Mouse (Mus musculus) brain, embryonic 18.5 days (tissue): ENCODE results near the gene Rtn4rl1.

ENCODE experiments used
- DNase-seq: peaks from one replicate; pipeline ENCODE4 v3.0.0-alpha.2; 2012; ENCODE audit warnings: low read depth, low spot score

Rtn4rl1 gene

GRCm38 (mm10) chr11:75184986-75185385 lies 8.6 kb upstream of the Rtn4rl1 start:
- no peak for DNase-seq

DNA sequence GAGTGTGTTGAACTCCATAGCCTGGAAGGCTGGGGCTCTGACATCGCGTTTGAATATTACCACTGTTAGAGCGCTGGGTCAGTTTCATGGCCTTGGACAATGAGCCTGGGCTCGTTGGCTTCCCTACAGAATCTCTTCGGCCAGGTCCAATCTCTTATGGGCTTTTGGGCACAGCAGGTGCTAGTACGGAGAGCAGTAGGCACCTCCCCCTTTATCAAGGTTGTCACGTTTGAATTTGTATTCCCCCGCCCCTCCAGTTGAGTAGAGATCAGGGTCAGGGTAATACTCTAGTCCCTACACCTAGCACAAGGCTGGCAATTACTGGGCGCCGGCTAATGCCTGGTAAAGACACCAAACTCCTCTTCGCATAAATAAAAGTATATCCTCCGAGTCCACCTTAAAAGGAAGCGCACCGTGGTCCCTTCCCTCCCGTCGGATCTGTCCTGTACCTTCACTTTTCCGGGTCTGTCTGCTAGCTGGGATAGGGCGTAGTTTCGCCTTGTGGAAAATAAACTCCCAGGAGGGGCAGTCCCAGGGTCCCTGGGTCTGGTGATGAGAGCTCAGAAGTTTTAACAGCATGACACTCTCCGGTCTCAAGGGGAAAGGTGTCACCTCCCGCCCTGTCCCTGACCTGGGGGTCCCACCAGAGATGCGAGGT lies 3.7 kb upstream of the Rtn4rl1 start:
- no peak for DNase-seq

DNA sequence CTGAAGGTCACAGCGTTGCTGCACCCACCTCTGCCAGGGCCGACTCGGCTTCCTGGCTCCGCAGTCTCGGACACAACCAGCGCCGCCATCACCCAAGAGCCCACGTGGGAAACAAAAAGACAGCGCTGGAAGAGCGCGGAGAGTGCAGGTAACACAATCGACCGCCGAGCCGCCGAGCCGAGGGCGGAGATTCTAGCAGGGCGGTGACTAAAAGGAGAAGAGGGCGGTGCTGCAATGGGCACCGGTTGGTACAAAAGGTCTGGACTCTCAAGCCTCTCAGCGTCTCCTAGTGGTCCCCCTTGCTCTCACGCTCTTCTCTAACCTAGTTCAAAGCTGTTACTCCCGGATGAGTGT lies 3.2 kb upstream of the Rtn4rl1 start:
- DNase-seq: no peak

DNA sequence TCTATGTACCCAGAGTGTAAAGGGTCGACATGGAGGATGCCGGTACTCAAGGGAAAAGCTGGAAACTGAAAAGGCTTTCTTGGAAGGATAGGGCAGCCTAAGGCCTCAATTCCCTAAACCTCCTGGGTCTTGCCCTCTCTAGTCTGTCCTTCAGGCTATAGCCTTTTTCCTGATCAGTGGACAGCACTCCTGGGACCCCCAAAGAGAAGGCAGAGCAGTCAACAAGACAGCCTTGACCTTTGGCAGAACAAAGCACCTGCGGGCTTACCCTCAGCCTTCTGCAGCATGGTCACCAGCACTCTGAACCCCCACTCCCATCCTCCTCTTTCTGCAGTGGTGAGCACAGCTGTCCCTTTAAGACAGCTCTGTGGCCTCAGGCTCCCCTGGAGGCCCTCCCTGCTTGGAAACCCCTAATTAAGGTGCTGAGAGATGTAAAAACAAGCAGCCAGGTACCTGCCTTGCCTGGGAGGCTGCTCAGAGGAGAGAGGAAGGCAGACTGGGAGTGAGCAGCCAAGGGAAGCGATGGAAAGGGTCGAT lies 2.6 kb upstream of the Rtn4rl1 start, which contains the start of gene Dph1:
Gene Dph1, minus strand, starts transcription at position 337 of the 537 bp plus-strand sequence.
- no peak for DNase-seq

DNA sequence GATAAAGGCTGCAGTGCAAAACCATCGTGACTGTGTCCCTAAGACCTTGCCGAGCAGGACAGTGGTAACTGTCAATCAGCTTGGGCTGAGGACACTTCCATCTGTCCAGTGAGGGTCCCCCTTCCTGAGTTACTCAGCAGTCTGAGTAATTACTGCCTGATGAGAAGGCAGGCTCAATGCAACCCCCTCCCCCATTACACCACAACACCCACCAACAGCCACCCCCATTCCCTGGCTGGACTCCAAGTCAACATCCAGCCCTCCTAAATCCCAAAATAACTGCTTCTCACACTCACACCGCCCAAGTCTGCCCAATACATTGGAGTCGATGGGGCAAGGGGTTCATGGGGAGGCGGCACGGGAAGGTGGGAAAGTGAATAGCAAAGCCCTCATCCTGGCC lies 1.7 kb upstream of the Rtn4rl1 start:
- DNase-seq: no peak

- no peak for DNase-seq
Observed at GRCm38 (mm10) chr11:75192336-75193214, 1.0 kb upstream of the Rtn4rl1 start.

DNA sequence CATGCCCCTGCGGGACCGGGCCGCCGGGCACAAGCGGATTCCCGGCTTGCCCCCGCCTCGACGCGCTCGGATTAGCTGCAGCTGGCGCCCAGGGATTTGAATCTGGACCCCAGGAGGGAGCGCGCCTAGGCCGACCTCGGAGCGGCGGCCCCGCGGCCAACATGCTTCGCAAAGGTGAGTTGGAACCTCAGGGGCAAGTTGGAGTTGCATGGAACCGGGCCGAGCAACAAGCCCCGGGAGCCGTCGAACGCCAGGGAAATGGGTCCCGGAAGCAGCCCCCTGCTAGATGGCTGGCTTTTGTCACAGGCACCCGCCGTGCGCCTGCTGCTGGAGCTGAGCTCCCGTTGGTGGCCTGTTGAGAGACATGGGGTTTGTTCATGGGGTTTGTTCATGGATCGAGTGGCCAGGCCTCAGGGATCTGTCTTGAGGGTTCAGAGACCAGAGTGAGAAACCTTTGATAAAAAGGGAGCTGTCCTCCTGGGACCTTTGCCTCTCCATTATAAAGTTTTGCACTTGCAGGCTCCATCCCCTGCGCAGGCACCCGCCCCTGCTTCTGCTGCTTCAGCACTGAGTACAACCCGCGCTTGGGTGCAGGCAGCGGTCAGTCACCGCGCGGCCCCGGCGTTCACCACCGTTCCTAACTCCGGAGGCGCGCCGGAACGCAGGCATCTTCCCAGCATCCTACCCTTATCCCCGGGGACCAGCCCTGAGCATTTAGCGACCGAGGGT lies 702 bp downstream of the Rtn4rl1 start:
- DNase-seq: no peak

- DNase-seq: no peak
Observed at GRCm38 (mm10) chr11:75194850-75195461, 1.4 kb downstream of the Rtn4rl1 start.

- DNase-seq: no peak
Observed at GRCm38 (mm10) chr11:75196131-75196530, 2.5 kb downstream of the Rtn4rl1 start.

- DNase-seq: no peak
Observed at GRCm38 (mm10) chr11:75197956-75198355, 4.4 kb downstream of the Rtn4rl1 start.

DNA sequence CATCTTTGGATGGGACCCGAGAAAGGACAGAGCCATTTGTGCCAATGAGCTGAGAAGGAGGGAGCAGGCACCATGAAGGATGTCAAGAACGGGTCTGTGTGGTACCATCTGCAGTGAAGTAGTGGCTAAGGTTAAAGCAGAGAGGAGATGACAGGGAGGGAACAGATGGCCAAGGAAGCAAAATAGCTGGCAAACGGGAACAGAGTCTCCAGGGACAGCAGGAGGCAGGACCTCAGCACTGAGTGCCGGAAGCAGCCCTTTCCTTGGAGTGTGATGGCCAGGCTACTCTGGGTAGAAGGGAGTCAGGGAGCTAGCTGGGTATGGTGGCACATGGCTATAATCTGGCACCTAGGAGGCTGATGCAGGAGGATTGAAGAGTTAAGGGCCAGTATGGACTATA lies 5.2 kb downstream of the Rtn4rl1 start:
- DNase-seq: no peak

GRCm38 (mm10) chr11:75199951-75200350 lies 6.4 kb downstream of the Rtn4rl1 start:
- DNase-seq: no peak

DNA sequence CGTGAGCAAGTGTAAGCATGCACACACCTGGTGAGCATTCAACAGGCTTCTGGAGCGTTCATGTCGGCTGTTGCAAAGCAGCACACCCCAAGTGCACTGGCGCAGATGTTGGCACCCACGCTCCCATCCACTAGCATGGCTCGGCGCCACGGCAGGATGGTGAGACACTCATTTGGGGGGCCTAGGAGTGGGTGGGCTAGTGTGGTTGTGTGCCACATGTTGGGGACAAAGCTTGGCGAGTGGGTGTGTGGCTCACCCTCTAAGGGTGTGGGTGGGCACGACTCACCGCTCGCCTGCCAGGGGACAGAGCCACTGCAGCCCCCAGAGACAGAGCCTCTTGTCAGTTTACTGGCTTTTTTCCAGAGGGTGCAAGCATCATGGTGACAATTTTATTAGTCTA lies 7.4 kb downstream of the Rtn4rl1 start:
- DNase-seq: no peak

DNA sequence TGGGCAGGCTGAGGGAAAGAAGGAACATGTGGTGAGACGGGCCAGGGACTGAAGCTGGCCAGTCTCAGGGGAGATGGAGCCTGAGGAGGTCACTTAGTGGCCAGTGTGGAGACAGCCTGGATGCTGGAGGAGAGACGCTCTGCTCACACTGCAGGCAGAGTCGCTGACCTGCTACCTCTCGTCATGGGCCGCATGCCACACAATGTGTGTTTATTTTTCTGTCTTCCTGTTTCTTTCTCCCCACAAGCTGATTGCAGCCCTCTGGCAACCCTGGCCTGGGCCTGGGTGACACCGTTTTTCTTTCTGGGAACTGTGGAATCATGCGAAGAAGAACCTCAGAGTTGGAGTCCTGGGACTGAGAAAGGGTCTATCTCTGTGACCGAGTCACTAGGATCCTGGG lies 8.1 kb downstream of the Rtn4rl1 start:
- DNase-seq: no peak

- no peak for DNase-seq
Observed at GRCm38 (mm10) chr11:75203926-75204325, 10.3 kb downstream of the Rtn4rl1 start.

DNA sequence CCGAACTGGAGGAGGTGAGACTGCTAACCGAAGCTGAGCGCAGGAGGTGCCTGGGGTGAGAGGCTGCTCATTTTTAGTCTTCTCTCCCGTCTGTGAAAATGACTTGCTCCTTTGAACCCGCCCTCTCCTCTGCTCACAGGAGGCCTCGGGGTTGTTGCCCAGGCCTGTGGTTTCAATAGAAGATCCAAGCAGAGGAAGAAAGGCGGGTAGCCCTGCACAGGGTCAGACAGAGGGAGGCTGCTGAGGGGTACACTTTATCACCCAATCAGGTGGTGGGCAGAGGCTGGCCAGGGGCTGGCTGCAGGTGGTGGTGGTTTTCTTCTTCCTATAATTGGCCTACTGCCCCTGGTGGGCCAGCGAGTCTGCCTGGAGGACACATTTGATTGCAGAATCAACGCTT lies 10.9 kb downstream of the Rtn4rl1 start:
- DNase-seq: no peak

GRCm38 (mm10) chr11:75206347-75206746 lies 12.8 kb downstream of the Rtn4rl1 start:
- DNase-seq: no peak

- DNase-seq: no peak
Observed at GRCm38 (mm10) chr11:75209363-75209762, 15.8 kb downstream of the Rtn4rl1 start.

GRCm38 (mm10) chr11:75210093-75210492 lies 16.5 kb downstream of the Rtn4rl1 start:
- no peak for DNase-seq

GRCm38 (mm10) chr11:75210755-75211154 lies 17.2 kb downstream of the Rtn4rl1 start:
- no peak for DNase-seq

- DNase-seq: no peak
Observed at GRCm38 (mm10) chr11:75212031-75212667, 18.6 kb downstream of the Rtn4rl1 start.
